Mouse (Mus musculus): Measurements from ENCODE around the gene Lpp. TPM values are rescaled to one million over a fixed set of nuclear protein-coding genes. Genes with fewer than 3 reads are reported as not detected.

Lpp gene
- polyA plus RNA-seq, 1 experiment from 2014 or later = 63.0 TPM

DNA sequence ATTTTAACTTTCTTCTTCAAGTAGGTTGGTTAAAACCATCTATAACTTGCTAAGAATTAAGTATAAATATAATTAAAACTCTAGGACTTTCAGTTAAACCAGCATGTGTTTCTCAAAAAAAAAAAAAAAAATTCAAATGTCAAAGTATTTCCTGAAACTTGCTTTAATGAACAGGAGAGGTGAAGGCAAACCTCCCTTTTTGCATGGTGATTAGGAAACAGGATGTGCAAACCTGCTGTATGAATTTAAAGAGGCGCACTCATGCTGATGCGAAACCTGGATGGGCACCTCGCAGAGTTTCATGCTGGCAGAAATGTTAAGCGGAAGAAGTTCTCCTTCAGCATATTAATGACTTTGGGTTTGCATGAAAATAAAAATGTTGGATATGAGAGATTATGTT is 119.9 kb downstream of the Lpp start:
- H3K4me3 ChIP-seq (replicated peaks) = no peak overlapping the region
- peaks cover 10% of the 10 kb centered on the region; the same call in 1 of the 2 replicates for H3K4me1 ChIP-seq (replicated peaks)
- 96% methylated on average over 4 of the region's 4 CpGs for WGBS
- H3K9me3 ChIP-seq = no peaks in the 10 kb centered on the region
- H3K27ac ChIP-seq = no peak overlapping the region
- no peak overlapping the region for H3K9ac ChIP-seq
- H3K27me3 ChIP-seq (replicated peaks) = no peaks in the 10 kb centered on the region
- no peak for ATAC-seq
- H3K36me3 ChIP-seq = no peaks in the 10 kb centered on the region
- no peak overlapping the region for H3K4me2 ChIP-seq (replicated peaks)

DNA sequence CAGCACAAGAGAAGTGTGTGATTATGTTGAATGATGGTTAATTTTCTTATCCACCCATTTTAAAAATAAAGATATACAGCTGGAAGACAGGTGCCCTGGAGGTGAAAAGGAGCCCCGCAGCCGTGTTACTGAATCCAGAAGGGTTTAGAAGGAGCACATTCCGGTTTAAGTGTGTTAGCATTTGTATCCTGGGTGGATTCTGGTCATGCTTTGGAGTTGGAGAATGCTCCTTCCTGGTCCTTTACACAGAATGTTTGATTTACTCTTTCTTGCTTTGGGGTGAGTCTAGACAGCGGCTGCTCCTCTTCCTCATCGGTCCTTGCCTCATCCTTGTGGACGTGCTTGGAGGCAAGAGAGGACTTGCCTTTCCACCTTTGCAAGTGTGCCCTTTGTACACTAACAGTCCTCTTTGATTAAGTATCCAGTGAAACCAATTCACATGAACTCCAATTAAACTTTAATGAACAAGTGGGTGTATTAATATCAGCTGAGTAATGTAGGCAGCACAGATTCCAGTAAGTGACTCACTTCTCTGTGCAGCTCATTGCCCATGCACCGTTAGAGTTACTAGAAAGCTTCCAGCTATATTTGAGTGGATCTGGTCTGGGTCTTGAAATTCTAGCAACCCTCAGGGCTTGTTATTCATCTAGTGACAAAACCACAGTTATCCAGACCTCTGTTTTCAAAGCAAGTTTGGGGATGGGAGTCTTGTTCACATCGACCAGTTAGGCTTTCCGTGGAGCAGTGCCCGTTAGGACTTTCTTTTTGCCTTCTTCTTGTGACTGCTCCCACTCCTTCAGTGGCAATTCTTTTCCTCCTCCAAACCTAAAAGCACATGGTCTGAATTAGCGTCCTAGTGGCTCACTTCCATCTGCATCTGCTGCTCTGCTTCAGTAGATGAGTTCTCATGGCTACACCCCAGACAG is 121.8 kb downstream of the Lpp start:
- no peak overlapping the region for H3K4me3 ChIP-seq (replicated peaks)
- H3K9me3 ChIP-seq = no peaks in the 10 kb centered on the region
- H3K4me2 ChIP-seq (replicated peaks) = no peak overlapping the region
- no peaks in the 10 kb centered on the region for H3K27me3 ChIP-seq (replicated peaks)
- H3K4me1 ChIP-seq (replicated peaks) = peaks cover 10% of the 10 kb centered on the region; the same call in 1 of the 2 replicates
- no peaks in the 10 kb centered on the region for H3K36me3 ChIP-seq
- 91% methylated on average over 11 of the region's 11 CpGs for WGBS
- ATAC-seq = no peak
- H3K27ac ChIP-seq = no peak overlapping the region
- no peak overlapping the region for H3K9ac ChIP-seq

DNA sequence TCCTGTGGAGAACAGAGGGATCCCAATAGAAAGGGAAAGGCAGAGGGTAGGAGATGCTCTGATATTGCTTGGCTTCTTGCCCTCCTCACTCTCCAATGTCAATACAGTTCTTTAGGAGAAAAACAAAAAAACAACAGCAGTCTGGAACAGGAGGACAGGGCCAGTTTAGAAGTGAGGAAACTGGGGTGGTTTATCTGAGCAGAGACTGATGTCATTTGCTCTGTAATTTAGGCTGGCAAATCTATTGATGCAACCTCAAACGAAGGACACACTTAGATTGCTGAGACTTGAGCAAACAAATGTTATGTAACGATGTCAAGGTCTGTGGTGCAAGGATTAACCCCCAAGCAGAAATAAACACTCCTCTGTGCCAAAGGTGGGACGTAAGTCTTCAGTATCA is 123.7 kb downstream of the Lpp start:
- no peak for ATAC-seq
- H3K36me3 ChIP-seq = no peaks in the 10 kb centered on the region
- H3K4me3 ChIP-seq (replicated peaks) = no peak overlapping the region
- WGBS = 52% methylated on average over 3 of the region's 3 CpGs
- no peak overlapping the region for H3K9ac ChIP-seq
- no peak overlapping the region for H3K4me2 ChIP-seq (replicated peaks)
- H3K27me3 ChIP-seq (replicated peaks) = no peaks in the 10 kb centered on the region
- H3K4me1 ChIP-seq (replicated peaks) = peaks cover 10% of the 10 kb centered on the region; the same call in 1 of the 2 replicates
- no peak overlapping the region for H3K27ac ChIP-seq
- H3K9me3 ChIP-seq = no peaks in the 10 kb centered on the region

DNA sequence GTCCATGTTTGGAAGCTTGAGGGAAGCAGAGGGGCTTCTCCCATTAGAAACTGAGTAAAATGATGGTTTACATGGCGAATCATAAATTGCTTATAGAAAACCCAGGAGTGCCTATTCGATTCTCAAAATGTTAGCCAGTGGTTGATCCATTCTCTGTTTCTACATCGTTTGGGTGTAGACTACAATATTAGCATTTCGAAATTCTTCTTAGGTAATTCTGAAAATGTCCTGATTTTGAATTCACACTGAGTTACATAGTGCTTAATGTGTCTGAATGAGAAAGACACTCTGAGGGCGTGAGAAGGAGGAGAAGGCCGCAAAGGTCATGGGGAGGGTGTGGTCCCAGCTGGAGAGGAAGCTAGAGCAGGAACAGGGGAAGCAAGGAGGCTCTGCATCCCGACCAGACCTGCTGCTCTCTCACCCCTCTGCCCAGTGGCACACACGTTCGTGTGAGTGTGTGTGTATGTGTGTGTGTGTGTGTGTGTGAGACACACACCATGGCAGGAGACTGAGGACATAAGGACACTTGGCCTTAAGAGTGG is 124.3 kb downstream of the Lpp start:
- ATAC-seq = peak; percentile 51; the same call in 1 of the 2 replicates
- Histone ChIP-seq H3K9ac (no peak overlapping the region), H3K9me3 (no peaks in the 10 kb centered on the region), H3K4me1 (replicated peaks) (0 out of 2 replicates have a peak, but pooled peaks cover 6% of the 10 kb centered on the region), H3K36me3 (no peaks in the 10 kb centered on the region), H3K4me2 (replicated peaks) (no peak overlapping the region), H3K27ac (no peak overlapping the region), H3K4me3 (replicated peaks) (no peak overlapping the region), H3K27me3 (replicated peaks) (no peaks in the 10 kb centered on the region)
- WGBS = 60% methylated on average over 9 of the region's 9 CpGs

DNA sequence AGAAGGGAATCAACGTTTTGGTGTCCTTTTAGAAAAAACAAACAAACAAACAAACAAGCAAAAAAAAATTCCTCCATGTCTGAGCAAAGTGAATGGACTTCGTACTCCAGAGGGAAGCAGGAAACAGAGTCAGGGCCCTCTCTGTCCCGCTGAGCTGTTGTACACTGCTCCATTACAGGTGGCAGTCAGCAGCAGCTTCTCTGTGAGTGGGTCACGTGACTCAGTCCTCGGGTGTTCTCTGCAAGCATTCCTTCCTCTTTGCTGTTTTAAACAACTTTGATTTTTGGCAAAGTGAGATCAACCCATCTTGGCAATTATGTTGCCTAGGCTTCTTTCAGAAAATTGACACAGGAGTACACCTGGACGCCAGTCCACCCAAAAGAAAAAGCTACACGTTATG is 125.5 kb downstream of the Lpp start:
- ATAC-seq = no peak
- Histone ChIP-seq H3K36me3 (no peaks in the 10 kb centered on the region), H3K27ac (no peak overlapping the region), H3K27me3 (replicated peaks) (no peaks in the 10 kb centered on the region), H3K4me2 (replicated peaks) (no peak overlapping the region), H3K4me3 (replicated peaks) (no peak overlapping the region), H3K4me1 (replicated peaks) (0 out of 2 replicates have a peak, but pooled peaks cover 6% of the 10 kb centered on the region), H3K9ac (no peak overlapping the region), H3K9me3 (no peaks in the 10 kb centered on the region)
- 64% methylated on average over 7 of the region's 7 CpGs for WGBS

DNA sequence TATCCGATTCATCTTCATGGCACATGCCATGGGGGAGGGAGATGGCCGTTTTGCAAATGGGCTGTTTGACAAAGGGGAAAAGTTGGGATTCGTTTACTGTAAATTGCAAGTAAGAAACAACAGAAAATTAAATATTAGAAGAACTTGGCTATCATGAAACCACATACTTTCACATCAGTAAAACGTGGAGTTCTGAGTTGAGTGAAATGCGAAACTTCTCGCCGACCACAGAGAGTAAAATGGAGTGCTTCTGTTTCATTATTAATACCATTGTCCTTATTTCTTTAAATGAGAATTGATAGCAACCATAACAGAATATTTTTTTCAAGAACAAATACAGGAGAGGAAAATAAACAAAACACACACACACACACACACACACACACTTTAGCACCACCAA is 133.9 kb downstream of the Lpp start:
- Histone ChIP-seq H3K9me3 (no peaks in the 10 kb centered on the region), H3K27ac (no peak overlapping the region), H3K4me3 (replicated peaks) (no peak overlapping the region), H3K27me3 (replicated peaks) (no peaks in the 10 kb centered on the region), H3K9ac (no peak overlapping the region), H3K4me2 (replicated peaks) (no peak overlapping the region), H3K4me1 (replicated peaks) (no peaks in the 10 kb centered on the region), H3K36me3 (no peaks in the 10 kb centered on the region)
- ATAC-seq = no peak
- 91% methylated on average over 7 of the region's 7 CpGs for WGBS

DNA sequence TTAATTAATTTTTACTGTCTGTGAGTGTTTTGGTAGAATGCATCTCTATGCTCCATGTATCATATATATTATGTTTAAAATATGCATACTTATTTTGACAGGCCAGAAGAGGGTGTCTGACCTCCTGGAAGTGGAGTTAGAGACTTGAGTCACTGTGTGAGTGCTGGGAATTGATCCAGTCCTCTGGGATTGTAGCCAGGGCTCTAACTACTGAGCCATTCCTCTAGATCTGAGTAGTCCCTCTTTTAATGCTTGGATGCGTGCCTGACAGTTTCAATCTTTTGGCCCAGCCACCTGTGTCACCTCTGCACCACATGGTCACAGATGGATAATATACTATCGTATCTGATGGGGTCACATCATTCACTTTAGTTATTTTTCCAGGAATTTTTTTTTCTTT is 138.4 kb downstream of the Lpp start:
- no peak overlapping the region for H3K27ac ChIP-seq
- H3K36me3 ChIP-seq = no peaks in the 10 kb centered on the region
- 82% methylated on average over 2 of the region's 2 CpGs for WGBS
- no peak overlapping the region for H3K4me3 ChIP-seq (replicated peaks)
- no peaks in the 10 kb centered on the region for H3K4me1 ChIP-seq (replicated peaks)
- ATAC-seq = no peak
- H3K9ac ChIP-seq = no peak overlapping the region
- H3K27me3 ChIP-seq (replicated peaks) = no peaks in the 10 kb centered on the region
- no peak overlapping the region for H3K4me2 ChIP-seq (replicated peaks)
- H3K9me3 ChIP-seq = no peaks in the 10 kb centered on the region

DNA sequence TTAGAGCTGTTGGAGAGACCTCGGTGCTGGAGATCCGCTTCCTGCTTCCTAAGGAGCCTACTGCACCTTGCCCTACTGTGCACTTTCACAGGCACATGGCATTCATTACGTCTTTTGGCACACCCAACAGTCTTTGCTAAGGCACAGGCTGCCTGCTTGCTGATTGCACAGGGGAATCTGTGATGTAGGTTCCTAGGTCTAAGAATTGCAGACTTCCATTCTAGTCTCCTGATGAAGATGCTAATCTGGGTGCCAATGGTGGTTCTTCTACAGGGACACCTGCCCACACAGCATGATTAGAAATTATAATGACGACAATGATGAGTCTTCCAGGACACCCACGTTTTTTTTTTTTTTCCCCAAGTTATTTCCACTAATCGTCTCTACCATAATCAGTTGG is 141.9 kb downstream of the Lpp start:
- Histone ChIP-seq H3K9ac (no peak overlapping the region), H3K9me3 (no peaks in the 10 kb centered on the region), H3K27me3 (replicated peaks) (no peaks in the 10 kb centered on the region), H3K4me2 (replicated peaks) (no peak overlapping the region), H3K36me3 (no peaks in the 10 kb centered on the region), H3K27ac (no peak overlapping the region), H3K4me3 (replicated peaks) (no peak overlapping the region), H3K4me1 (replicated peaks) (no peaks in the 10 kb centered on the region)
- 90% methylated on average over 6 of the region's 6 CpGs for WGBS
- ATAC-seq = no peak

DNA sequence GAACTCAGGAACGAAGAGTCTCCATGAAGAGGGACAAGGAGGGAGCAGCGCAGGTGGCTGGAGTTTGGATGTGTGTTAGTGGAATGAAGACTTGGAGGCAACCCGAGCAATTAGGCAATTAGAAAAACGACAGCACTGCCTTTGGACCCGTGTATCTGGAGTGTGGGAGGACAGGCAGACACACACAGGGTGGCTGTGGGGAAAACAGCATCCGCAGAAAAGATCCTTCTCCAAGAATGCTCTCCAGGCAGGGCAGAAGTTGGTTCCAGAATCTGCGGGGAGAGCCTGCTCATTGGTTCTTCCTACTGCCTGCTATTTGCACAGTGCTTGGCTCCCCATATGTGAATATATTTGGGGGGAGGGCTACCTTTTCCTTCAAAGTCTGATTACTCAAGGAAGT is 143.0 kb downstream of the Lpp start:
- ATAC-seq = no peak
- no peaks in the 10 kb centered on the region for H3K4me1 ChIP-seq (replicated peaks)
- WGBS = 75% methylated on average over 7 of the region's 7 CpGs
- H3K4me2 ChIP-seq (replicated peaks) = no peak overlapping the region
- no peaks in the 10 kb centered on the region for H3K27me3 ChIP-seq (replicated peaks)
- no peak overlapping the region for H3K9ac ChIP-seq
- H3K4me3 ChIP-seq (replicated peaks) = no peak overlapping the region
- H3K27ac ChIP-seq = no peak overlapping the region
- no peaks in the 10 kb centered on the region for H3K36me3 ChIP-seq
- H3K9me3 ChIP-seq = no peaks in the 10 kb centered on the region

DNA sequence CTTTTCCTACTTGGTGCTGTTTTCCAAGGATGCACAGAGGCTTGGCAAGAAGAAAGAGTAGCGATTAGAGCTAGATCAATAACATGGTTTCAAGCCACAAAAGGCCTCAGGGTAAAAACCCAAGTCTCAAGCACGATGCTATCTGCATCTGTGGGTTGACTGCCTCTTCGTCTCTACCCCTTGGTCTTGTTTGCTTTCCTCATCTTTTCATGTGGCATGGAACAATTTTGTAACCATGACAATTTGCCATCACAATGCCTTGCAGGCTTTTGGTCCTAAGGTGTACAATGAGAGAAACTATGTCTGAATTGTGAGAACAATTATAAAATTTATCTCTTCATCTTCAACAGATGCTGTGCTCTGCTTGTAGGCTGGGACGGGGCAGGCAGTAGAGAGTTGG is 145.7 kb downstream of the Lpp start:
- H3K9me3 ChIP-seq = no peaks in the 10 kb centered on the region
- H3K4me3 ChIP-seq (replicated peaks) = no peak overlapping the region
- H3K27me3 ChIP-seq (replicated peaks) = no peaks in the 10 kb centered on the region
- WGBS = 90% methylated on average over 4 of the region's 4 CpGs
- ATAC-seq = no peak
- H3K4me1 ChIP-seq (replicated peaks) = no peaks in the 10 kb centered on the region
- no peaks in the 10 kb centered on the region for H3K36me3 ChIP-seq
- no peak overlapping the region for H3K27ac ChIP-seq
- no peak overlapping the region for H3K9ac ChIP-seq
- no peak overlapping the region for H3K4me2 ChIP-seq (replicated peaks)

DNA sequence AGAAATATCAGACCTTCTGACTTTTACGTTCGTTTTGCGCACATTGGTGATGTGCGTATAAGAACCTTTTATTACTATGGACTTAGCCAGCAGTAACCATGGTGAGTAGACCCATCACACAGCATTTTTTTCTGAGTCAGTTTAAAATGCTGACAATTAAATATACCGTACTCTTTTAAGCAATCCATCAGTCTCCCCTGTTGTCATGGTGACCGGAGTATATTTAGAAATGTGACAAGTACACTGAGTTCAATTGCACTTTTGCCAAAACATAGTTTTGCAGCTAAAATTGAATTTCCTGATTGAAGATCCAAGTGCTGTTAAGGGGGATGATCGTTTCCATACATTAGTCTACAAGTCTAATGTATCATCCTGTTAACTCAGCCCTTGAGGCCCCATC is 149.6 kb downstream of the Lpp start:
- Histone ChIP-seq H3K9me3 (no peaks in the 10 kb centered on the region), H3K27ac (no peak overlapping the region), H3K9ac (no peak overlapping the region), H3K4me2 (replicated peaks) (no peak overlapping the region), H3K4me1 (replicated peaks) (no peaks in the 10 kb centered on the region), H3K36me3 (no peaks in the 10 kb centered on the region), H3K27me3 (replicated peaks) (no peaks in the 10 kb centered on the region), H3K4me3 (replicated peaks) (no peak overlapping the region)
- no peak for ATAC-seq
- WGBS = 81% methylated on average over 7 of the region's 7 CpGs

DNA sequence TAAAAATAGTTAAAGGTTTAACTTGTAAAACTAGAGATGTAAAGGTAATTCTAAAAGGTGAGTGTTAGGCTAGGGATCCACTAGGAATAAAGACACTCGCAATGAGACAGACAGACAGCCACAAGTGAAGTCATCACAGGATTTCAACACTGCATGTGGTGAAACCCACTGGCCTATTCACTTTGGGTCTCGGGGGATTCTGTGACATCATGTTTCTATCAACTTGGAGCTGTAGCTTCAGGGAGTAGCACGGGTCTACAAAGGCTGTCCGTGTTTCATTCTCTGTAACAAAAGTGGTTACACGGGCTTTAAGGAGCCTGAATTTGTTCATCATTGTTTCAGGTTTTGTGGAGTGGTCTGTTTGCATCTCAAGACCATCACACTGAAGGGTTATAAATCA is 152.1 kb downstream of the Lpp start:
- Histone ChIP-seq H3K36me3 (no peaks in the 10 kb centered on the region), H3K9me3 (no peaks in the 10 kb centered on the region), H3K9ac (no peak overlapping the region), H3K4me1 (replicated peaks) (no peaks in the 10 kb centered on the region), H3K27ac (no peak overlapping the region), H3K4me2 (replicated peaks) (no peak overlapping the region), H3K4me3 (replicated peaks) (no peak overlapping the region), H3K27me3 (replicated peaks) (no peaks in the 10 kb centered on the region)
- no peak for ATAC-seq
- WGBS = 95% methylated on average over 5 of the region's 5 CpGs

DNA sequence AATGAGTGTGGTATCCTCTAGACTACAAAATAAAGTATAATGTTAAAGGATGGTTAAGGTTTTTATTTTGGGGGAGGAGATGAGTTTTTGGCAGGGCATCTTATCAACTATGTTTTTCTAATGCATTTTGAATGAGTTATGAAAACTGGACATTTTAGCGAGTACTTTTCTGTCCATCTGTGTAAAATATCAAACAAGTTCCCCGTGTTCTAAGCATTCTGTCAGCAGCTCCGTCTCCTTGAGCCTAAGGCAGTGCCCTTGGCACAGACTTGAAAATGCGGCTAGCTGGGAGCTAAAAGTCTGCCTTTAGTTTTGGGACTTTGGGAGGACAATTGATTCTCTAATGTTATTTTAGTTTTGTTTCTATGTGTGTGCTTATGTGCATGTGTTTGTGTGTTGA is 165.2 kb downstream of the Lpp start:
- Histone ChIP-seq H3K9me3 (no peaks in the 10 kb centered on the region), H3K27me3 (replicated peaks) (no peaks in the 10 kb centered on the region), H3K27ac (no peak overlapping the region), H3K36me3 (no peaks in the 10 kb centered on the region), H3K9ac (no peak overlapping the region), H3K4me3 (replicated peaks) (no peak overlapping the region), H3K4me2 (replicated peaks) (no peak overlapping the region), H3K4me1 (replicated peaks) (no peaks in the 10 kb centered on the region)
- 92% methylated on average over 4 of the region's 4 CpGs for whole genome bisulfite sequencing
- no peak for ATAC-seq
